Mouse (Mus musculus) liver, embryonic 14.5 days (tissue): ENCODE data around the gene Cox14.

ENCODE experiments used
- CTCF ChIP-seq: IDR thresholded peaks from 2 replicates; pipeline ENCODE4 v1.5.1; 2016; ENCODE audit warnings: antibody characterized with exemption, low read depth, control low read depth
- EP300 ChIP-seq: IDR thresholded peaks from 2 replicates; pipeline ENCODE4 v1.6.1; 2016; ENCODE audit warnings: antibody characterized with exemption, low read depth

- TF ChIP-seq CTCF (no peak), EP300 (no peak)
Measured at GRCm38 (mm10) chr15:99717386-99718334, 7.8 kb upstream of the Cox14 start, which contains the start of gene Gpd1.
